Mouse (Mus musculus): Measurements from ENCODE around the gene Morf4l1. TPM values are rescaled to one million over a fixed set of nuclear protein-coding genes. Genes with fewer than 3 reads are reported as not detected.

Morf4l1 gene
- total and polyA plus RNA-seq, 2 experiments from 2014 or later: 295 to 638 TPM

GRCm38 (mm10) chr9:90060574-90060875 is 54.0 kb downstream of the Morf4l1 start:
- H3K4me3 ChIP-seq (ENCODE audit: low read depth, low read length): no peak overlapping the region
- DNase-seq: no peak
- H3K27ac ChIP-seq (ENCODE audit: low read depth, low read length): no peak overlapping the region
- H3K4me2 ChIP-seq (ENCODE audit: low read depth): no peak overlapping the region
- ATAC-seq: no peak
- H3K36me3 ChIP-seq (ENCODE audit: insufficient read depth): no peaks in the 10 kb centered on the region
- WGBS: 68% methylated on average over 2 of the region's 2 CpGs
- H3K27me3 ChIP-seq (ENCODE audit: insufficient read depth, low read length): no peaks in the 10 kb centered on the region
- no peaks in the 10 kb centered on the region for H3K4me1 ChIP-seq (ENCODE audit: insufficient read depth)
- TF ChIP-seq CTCF (IDR thresholded peaks at IDR 0.05; ENCODE audit: low read depth): no peak
- H3K9me3 ChIP-seq (ENCODE audit: low read length): no peaks in the 10 kb centered on the region
- H3K9ac ChIP-seq: no peak overlapping the region

GRCm38 (mm10) chr9:90059828-90060573 is 54.6 kb downstream of the Morf4l1 start:
- no peak overlapping the region for H3K4me3 ChIP-seq (ENCODE audit: low read depth, low read length)
- no peak overlapping the region for H3K9ac ChIP-seq
- H3K4me1 ChIP-seq (ENCODE audit: insufficient read depth): no peaks in the 10 kb centered on the region
- no peaks in the 10 kb centered on the region for H3K9me3 ChIP-seq (ENCODE audit: low read length)
- no peak for TF ChIP-seq CTCF (IDR thresholded peaks at IDR 0.05; ENCODE audit: low read depth)
- DNase-seq: no peak
- no peak overlapping the region for H3K4me2 ChIP-seq (ENCODE audit: low read depth)
- no peak overlapping the region for H3K27ac ChIP-seq (ENCODE audit: low read depth, low read length)
- H3K27me3 ChIP-seq (ENCODE audit: insufficient read depth, low read length): 0 out of 2 replicates have a peak, but pooled peaks cover under 1% of the 10 kb centered on the region
- no peak for ATAC-seq
- 85% methylated on average over 9 of the region's 9 CpGs for WGBS
- H3K36me3 ChIP-seq (ENCODE audit: insufficient read depth): no peaks in the 10 kb centered on the region

DNA sequence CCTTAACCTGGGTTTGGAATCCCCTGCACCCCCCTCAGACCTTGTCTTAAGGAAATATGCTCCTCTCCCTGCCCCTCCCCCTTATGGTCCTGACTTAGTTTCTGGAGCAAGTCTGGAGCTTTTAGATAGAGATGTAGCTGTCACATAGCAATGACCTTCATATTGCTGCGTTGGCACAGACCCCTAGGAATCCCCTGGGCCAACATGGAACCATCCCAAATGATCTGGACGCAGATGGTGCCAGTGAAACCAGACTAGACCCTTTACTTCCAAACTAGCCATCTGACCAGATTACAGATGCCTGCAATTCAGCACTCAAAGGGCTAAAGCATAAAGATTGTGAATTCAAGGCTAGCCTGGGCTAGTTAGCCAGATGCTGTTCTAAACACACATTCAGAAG is 57.9 kb downstream of the Morf4l1 start:
- WGBS: 81% methylated on average over 2 of the region's 2 CpGs

DNA sequence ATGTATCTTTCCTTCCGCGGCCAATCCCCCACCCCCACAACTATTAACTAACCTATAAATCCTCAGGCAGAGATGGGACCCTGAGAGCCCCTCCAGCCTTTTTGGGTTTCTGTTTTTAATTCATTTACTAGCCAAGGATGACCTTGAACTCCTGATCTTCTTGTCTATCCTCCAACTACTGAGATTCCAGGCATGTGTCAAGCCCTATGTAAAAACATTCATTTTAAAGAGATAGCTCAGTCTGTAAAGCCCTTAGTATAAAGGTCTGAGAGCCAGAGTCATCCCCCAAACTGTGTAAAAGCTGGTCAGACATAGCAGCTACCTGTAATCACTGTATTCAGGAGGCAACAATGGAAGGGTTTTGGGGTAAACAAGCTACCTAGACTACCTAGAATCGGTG is 58.7 kb downstream of the Morf4l1 start:
- no peak overlapping the region for H3K27ac ChIP-seq (ENCODE audit: low read depth, low read length)
- H3K9ac ChIP-seq: no peak overlapping the region
- 82% methylated on average over 3 of the region's 3 CpGs for WGBS
- TF ChIP-seq CTCF (IDR thresholded peaks at IDR 0.05; ENCODE audit: low read depth): no peak
- no peaks in the 10 kb centered on the region for H3K9me3 ChIP-seq (ENCODE audit: low read length)
- no peaks in the 10 kb centered on the region for H3K4me1 ChIP-seq (ENCODE audit: insufficient read depth)
- no peaks in the 10 kb centered on the region for H3K36me3 ChIP-seq (ENCODE audit: insufficient read depth)
- ATAC-seq (no peak), DNase-seq (no peak)
- 0 out of 2 replicates have a peak, but pooled peaks cover 6% of the 10 kb centered on the region for H3K27me3 ChIP-seq (ENCODE audit: insufficient read depth, low read length)
- H3K4me2 ChIP-seq (ENCODE audit: low read depth): no peak overlapping the region
- H3K4me3 ChIP-seq (ENCODE audit: low read depth, low read length): no peak overlapping the region

More for the DNA sequence above, 57.9 kb downstream of the Morf4l1 start:
- DNase-seq (no peak), ATAC-seq (no peak)
- Histone ChIP-seq H3K4me1 (ENCODE audit: insufficient read depth) (no peaks in the 10 kb centered on the region), H3K4me3 (ENCODE audit: low read depth, low read length) (no peak overlapping the region), H3K27ac (ENCODE audit: low read depth, low read length) (no peak overlapping the region), H3K36me3 (ENCODE audit: insufficient read depth) (no peaks in the 10 kb centered on the region), H3K27me3 (ENCODE audit: insufficient read depth, low read length) (0 out of 2 replicates have a peak, but pooled peaks cover 6% of the 10 kb centered on the region), H3K9me3 (ENCODE audit: low read length) (no peaks in the 10 kb centered on the region), H3K4me2 (ENCODE audit: low read depth) (no peak overlapping the region), H3K9ac (no peak overlapping the region)
- no peak for TF ChIP-seq CTCF (IDR thresholded peaks at IDR 0.05; ENCODE audit: low read depth)

GRCm38 (mm10) chr9:90055409-90055808 is 59.2 kb downstream of the Morf4l1 start:
- no peaks in the 10 kb centered on the region for H3K36me3 ChIP-seq (ENCODE audit: insufficient read depth)
- H3K27ac ChIP-seq (ENCODE audit: low read depth, low read length): no peak overlapping the region
- no peak overlapping the region for H3K4me2 ChIP-seq (ENCODE audit: low read depth)
- no peaks in the 10 kb centered on the region for H3K4me1 ChIP-seq (ENCODE audit: insufficient read depth)
- no peak for TF ChIP-seq CTCF (IDR thresholded peaks at IDR 0.05; ENCODE audit: low read depth)
- no peak overlapping the region for H3K4me3 ChIP-seq (ENCODE audit: low read depth, low read length)
- ATAC-seq: no peak
- no peak overlapping the region for H3K9ac ChIP-seq
- H3K27me3 ChIP-seq (ENCODE audit: insufficient read depth, low read length): 0 out of 2 replicates have a peak, but pooled peaks cover 6% of the 10 kb centered on the region
- DNase-seq: no peak
- H3K9me3 ChIP-seq (ENCODE audit: low read length): no peaks in the 10 kb centered on the region
- WGBS: 47% methylated on average over 5 of the region's 5 CpGs

- WGBS: 5% methylated on average over 37 of the region's 37 CpGs
- TF ChIP-seq CTCF (IDR thresholded peaks at IDR 0.05; ENCODE audit: low read depth): peak; percentile 46
- peak overlapping the region; percentile 25; the same call in 1 of the 2 replicates for H3K9ac ChIP-seq
- no peak for DNase-seq
- H3K4me2 ChIP-seq (ENCODE audit: low read depth): peak overlapping the region; percentile 52
- H3K9me3 ChIP-seq (ENCODE audit: low read length): no peaks in the 10 kb centered on the region
- H3K27ac ChIP-seq (ENCODE audit: low read depth, low read length): no peak overlapping the region
- H3K27me3 ChIP-seq (ENCODE audit: insufficient read depth, low read length): 0 out of 2 replicates have a peak, but pooled peaks cover 6% of the 10 kb centered on the region
- ATAC-seq: peak; percentile 81
- H3K4me3 ChIP-seq (ENCODE audit: low read depth, low read length): peak overlapping the region; percentile 26
- H3K4me1 ChIP-seq (ENCODE audit: insufficient read depth): no peaks in the 10 kb centered on the region
- no peaks in the 10 kb centered on the region for H3K36me3 ChIP-seq (ENCODE audit: insufficient read depth)
Measured at GRCm38 (mm10) chr9:90054371-90055145, 60.0 kb downstream of the Morf4l1 start.

DNA sequence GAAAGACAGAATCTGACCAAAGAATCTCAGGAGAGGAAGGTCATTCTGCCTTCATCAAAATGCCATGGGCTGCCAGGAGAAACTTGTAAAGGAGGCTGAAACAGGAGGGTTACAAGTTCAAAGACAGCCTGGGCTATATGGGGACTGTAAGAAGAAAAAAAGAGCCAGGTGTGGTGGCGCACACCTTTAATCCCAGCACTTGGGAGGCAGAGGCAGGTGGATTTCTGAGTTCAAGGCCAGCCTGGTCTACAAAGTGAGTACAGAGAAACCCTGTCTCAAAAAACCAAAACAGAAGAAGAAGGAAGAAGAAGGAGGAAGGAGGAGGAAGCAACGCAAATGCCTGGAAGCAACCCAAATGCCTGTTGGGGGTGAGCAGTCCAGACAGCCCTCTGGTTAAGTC is 60.7 kb downstream of the Morf4l1 start, which contains the start of gene Ctsh:
Ctsh (plus strand) TSS at position 301 of the 400 bp plus-strand sequence.
- Histone ChIP-seq H3K9me3 (ENCODE audit: low read length) (no peaks in the 10 kb centered on the region), H3K4me1 (ENCODE audit: insufficient read depth) (no peaks in the 10 kb centered on the region), H3K9ac (peak within 1 kb of the TSS; percentile 25; the same call in 1 of the 2 replicates), H3K4me2 (ENCODE audit: low read depth) (peak within 1 kb of the TSS; percentile 52), H3K27ac (ENCODE audit: low read depth, low read length) (no peak within 1 kb of the TSS), H3K36me3 (ENCODE audit: insufficient read depth) (no peaks in the 10 kb centered on the region), H3K27me3 (ENCODE audit: insufficient read depth, low read length) (0 out of 2 replicates have a peak, but pooled peaks cover 6% of the 10 kb centered on the region), H3K4me3 (ENCODE audit: low read depth, low read length) (peak within 1 kb of the TSS; percentile 26)
- no peak for TF ChIP-seq CTCF (IDR thresholded peaks at IDR 0.05; ENCODE audit: low read depth)
- DNase-seq (no peak), ATAC-seq (no peak)
- 82% methylated on average over 2 of the region's 2 CpGs for WGBS
